Mouse (Mus musculus) midbrain, embryonic 10.5 days (tissue): ENCODE measurements around the gene Glo1. TPM values are rescaled to one million over a fixed set of nuclear protein-coding genes. Genes with fewer than 3 reads are reported as not detected.
"Not testable (repeated sequence)": the region's sequence is repeated elsewhere in the genome, so short reads cannot be mapped to it uniquely, and the experiment has no call there.

Source experiments
- DNase-seq: peaks from one replicate; pipeline ENCODE4 v3.0.0-alpha.2; 2017; ENCODE audit warnings: low spot score
- H3K27ac ChIP-seq: fragments of 300-500 bp; sonication (generic); replicated peaks from 2 replicates; pipeline ENCODE4 v1.5.1; 2016; ENCODE audit warnings: mild to moderate bottlenecking
- H3K27me3 ChIP-seq: fragments of 300-500 bp; sonication (generic); 2 replicates; pipeline ENCODE4 v1.6.1; 2016; ENCODE audit warnings: low read depth, mild to moderate bottlenecking; ENCODE audit not compliant: poor library complexity, severe bottlenecking
- H3K36me3 ChIP-seq: fragments of 300-500 bp; sonication (generic); 2 replicates; pipeline ENCODE4 v1.6.1; 2016; ENCODE audit warnings: mild to moderate bottlenecking, moderate library complexity
- H3K4me1 ChIP-seq: fragments of 300-500 bp; sonication (generic); 2 replicates; pipeline ENCODE4 v1.6.1; 2016
- H3K4me3 ChIP-seq: fragments of 300-500 bp; sonication (generic); 2 replicates; pipeline ENCODE4 v1.5.1; 2016; ENCODE audit warnings: mild to moderate bottlenecking, moderate library complexity
- H3K9me3 ChIP-seq: fragments of 300-500 bp; sonication (generic); replicated peaks from 2 replicates; pipeline ENCODE4 v1.6.1; 2016; ENCODE audit warnings: mild to moderate bottlenecking
- WGBS: fragments of 180-500 bp; shearing (Covaris S2); methylation state at CpG from one replicate; pipeline ENCODE4 v1.1.7; 2016; 5-methylcytosine and 5-hydroxymethylcytosine counted together
- polyA plus RNA-seq: library from polyadenylated mRNA; unstranded; fragments of >200 nt; fragmentation: Nextera tagmentation; extraction: Ambion mirVana; gene quantifications from 2 replicates; pipeline ENCODE4 v1.2.1, GENCODE M21; 2016

Glo1 gene
- polyA plus RNA-seq = 242 and 252 TPM in 2 replicates

GRCm38 (mm10) chr17:30626719-30627118, at the start of gene Glo1:
Gene Glo1 (minus strand): TSS chr17:30626871.
- WGBS = no CpG with 5 or more reads among the region's 20 CpGs
- not testable (repeated sequence) for DNase-seq, H3K9me3 ChIP-seq

GRCm38 (mm10) chr17:30675021-30675740, 48.5 kb upstream of the Glo1 start:
- Histone ChIP-seq H3K27me3 (no peaks in the 10 kb centered on the region), H3K4me3 (no peak overlapping the region), H3K27ac (no peak overlapping the region), H3K36me3 (no peaks in the 10 kb centered on the region), H3K4me1 (no peaks in the 10 kb centered on the region; the same call in 1 of the 2 replicates), H3K9me3 (no peaks in the 10 kb centered on the region)
- no peak for DNase-seq
- 91% methylated on average over 9 of the region's 9 CpGs for WGBS

More at GRCm38 (mm10) chr17:30626719-30627118, at the start of gene Glo1:
- not testable (repeated sequence) for H3K4me1 ChIP-seq, H3K27ac ChIP-seq, H3K36me3 ChIP-seq, H3K4me3 ChIP-seq, H3K27me3 ChIP-seq

- H3K27ac ChIP-seq = no peak overlapping the region
- H3K36me3 ChIP-seq = no peaks in the 10 kb centered on the region
- 88% methylated on average over 6 of the region's 6 CpGs for WGBS
- no peaks in the 10 kb centered on the region for H3K9me3 ChIP-seq
- no peak for DNase-seq
- H3K4me3 ChIP-seq = no peak overlapping the region
- no peaks in the 10 kb centered on the region; the same call in 1 of the 2 replicates for H3K4me1 ChIP-seq
- H3K27me3 ChIP-seq = no peaks in the 10 kb centered on the region
Measured at GRCm38 (mm10) chr17:30673023-30673422, 46.4 kb upstream of the Glo1 start.

- no peak for DNase-seq
- H3K4me1 ChIP-seq = no peaks in the 10 kb centered on the region; the same call in 1 of the 2 replicates
- H3K4me3 ChIP-seq = no peak overlapping the region
- 82% methylated on average over 4 of the region's 4 CpGs for WGBS
- no peaks in the 10 kb centered on the region for H3K27me3 ChIP-seq
- H3K36me3 ChIP-seq = no peaks in the 10 kb centered on the region
- H3K27ac ChIP-seq = no peak overlapping the region
- H3K9me3 ChIP-seq = no peaks in the 10 kb centered on the region
Measured at GRCm38 (mm10) chr17:30672556-30672955, 45.9 kb upstream of the Glo1 start.

GRCm38 (mm10) chr17:30664856-30665255, 38.2 kb upstream of the Glo1 start:
- no peak for DNase-seq
- H3K4me3 ChIP-seq = no peak overlapping the region
- WGBS = 72% methylated on average over 5 of the region's 5 CpGs
- no peaks in the 10 kb centered on the region for H3K4me1 ChIP-seq
- H3K36me3 ChIP-seq = no peaks in the 10 kb centered on the region
- H3K27me3 ChIP-seq = no peaks in the 10 kb centered on the region
- no peak overlapping the region for H3K27ac ChIP-seq
- peaks cover 6% of the 10 kb centered on the region for H3K9me3 ChIP-seq

GRCm38 (mm10) chr17:30663170-30663569, 36.5 kb upstream of the Glo1 start:
- Histone ChIP-seq H3K27ac (no peak overlapping the region), H3K27me3 (no peaks in the 10 kb centered on the region), H3K9me3 (peaks cover 6% of the 10 kb centered on the region), H3K4me1 (0 out of 2 replicates have a peak, but pooled peaks cover 3% of the 10 kb centered on the region), H3K36me3 (no peaks in the 10 kb centered on the region), H3K4me3 (no peak overlapping the region)
- whole genome bisulfite sequencing = 94% methylated on average over 8 of the region's 8 CpGs
- no peak for DNase-seq

- 0 out of 2 replicates have a peak, but pooled peaks cover 6% of the 10 kb centered on the region for H3K4me1 ChIP-seq
- peaks cover 6% of the 10 kb centered on the region for H3K9me3 ChIP-seq
Measured at GRCm38 (mm10) chr17:30662131-30662530, 35.5 kb upstream of the Glo1 start.

GRCm38 (mm10) chr17:30658152-30658544, 31.5 kb upstream of the Glo1 start:
- 14% methylated on average over 13 of the region's 13 CpGs for whole genome bisulfite sequencing
- peak overlapping the region; percentile 59 for H3K27ac ChIP-seq
- no peaks in the 10 kb centered on the region for H3K27me3 ChIP-seq
- no peaks in the 10 kb centered on the region for H3K36me3 ChIP-seq
- peak overlapping the region; percentile 49 for H3K4me3 ChIP-seq
- H3K9me3 ChIP-seq = no peaks in the 10 kb centered on the region
- 0 out of 2 replicates have a peak, but pooled peaks cover 6% of the 10 kb centered on the region for H3K4me1 ChIP-seq
- DNase-seq = peak; percentile 53

More at GRCm38 (mm10) chr17:30662131-30662530, 35.5 kb upstream of the Glo1 start:
- DNase-seq = no peak
- H3K27ac ChIP-seq = no peak overlapping the region
- no peak overlapping the region for H3K4me3 ChIP-seq
- 76% methylated on average over 8 of the region's 8 CpGs for WGBS
- no peaks in the 10 kb centered on the region for H3K27me3 ChIP-seq
- H3K36me3 ChIP-seq = no peaks in the 10 kb centered on the region

GRCm38 (mm10) chr17:30657530-30658151, 31.0 kb upstream of the Glo1 start:
- Histone ChIP-seq H3K27ac (peak overlapping the region; percentile 59), H3K36me3 (no peaks in the 10 kb centered on the region), H3K4me1 (0 out of 2 replicates have a peak, but pooled peaks cover 6% of the 10 kb centered on the region), H3K4me3 (peak overlapping the region; percentile 49), H3K27me3 (no peaks in the 10 kb centered on the region), H3K9me3 (0 out of 2 replicates have a peak, but pooled peaks cover 4% of the 10 kb centered on the region)
- WGBS = 67% methylated on average over 8 of the region's 8 CpGs
- no peak for DNase-seq

GRCm38 (mm10) chr17:30653010-30653409, 26.3 kb upstream of the Glo1 start:
- no peaks in the 10 kb centered on the region for H3K36me3 ChIP-seq
- peaks cover 9% of the 10 kb centered on the region; the same call in 1 of the 2 replicates for H3K9me3 ChIP-seq
- H3K27me3 ChIP-seq = no peaks in the 10 kb centered on the region
- DNase-seq = no peak
- WGBS = 93% methylated on average over 6 of the region's 6 CpGs
- no peak overlapping the region for H3K27ac ChIP-seq
- 0 out of 2 replicates have a peak, but pooled peaks cover 2% of the 10 kb centered on the region for H3K4me1 ChIP-seq
- no peak overlapping the region for H3K4me3 ChIP-seq

GRCm38 (mm10) chr17:30648770-30649169, 22.1 kb upstream of the Glo1 start:
- WGBS = 91% methylated on average over 3 of the region's 3 CpGs
- Histone ChIP-seq H3K36me3 (no peaks in the 10 kb centered on the region), H3K27ac (no peak overlapping the region), H3K27me3 (no peaks in the 10 kb centered on the region), H3K4me3 (no peak overlapping the region), H3K9me3 (peaks cover 9% of the 10 kb centered on the region; the same call in 1 of the 2 replicates), H3K4me1 (no peaks in the 10 kb centered on the region)
- no peak for DNase-seq

- Histone ChIP-seq H3K27me3 (no peaks in the 10 kb centered on the region), H3K27ac (no peak overlapping the region), H3K4me1 (peaks cover 17% of the 10 kb centered on the region), H3K9me3 (no peaks in the 10 kb centered on the region), H3K36me3 (no peaks in the 10 kb centered on the region), H3K4me3 (no peak overlapping the region)
- WGBS = 96% methylated on average over 5 of the region's 5 CpGs
- DNase-seq = no peak
Measured at GRCm38 (mm10) chr17:30640896-30641295, 14.2 kb upstream of the Glo1 start.

- 73% methylated on average over 2 of the region's 2 CpGs for WGBS
- Histone ChIP-seq H3K4me1 (peaks cover 23% of the 10 kb centered on the region), H3K27me3 (no peaks in the 10 kb centered on the region), H3K4me3 (no peak overlapping the region), H3K36me3 (no peaks in the 10 kb centered on the region), H3K9me3 (no peaks in the 10 kb centered on the region), H3K27ac (no peak overlapping the region)
- no peak for DNase-seq
Measured at GRCm38 (mm10) chr17:30638996-30639395, 12.3 kb upstream of the Glo1 start.
